In the genomic region with DNA sequence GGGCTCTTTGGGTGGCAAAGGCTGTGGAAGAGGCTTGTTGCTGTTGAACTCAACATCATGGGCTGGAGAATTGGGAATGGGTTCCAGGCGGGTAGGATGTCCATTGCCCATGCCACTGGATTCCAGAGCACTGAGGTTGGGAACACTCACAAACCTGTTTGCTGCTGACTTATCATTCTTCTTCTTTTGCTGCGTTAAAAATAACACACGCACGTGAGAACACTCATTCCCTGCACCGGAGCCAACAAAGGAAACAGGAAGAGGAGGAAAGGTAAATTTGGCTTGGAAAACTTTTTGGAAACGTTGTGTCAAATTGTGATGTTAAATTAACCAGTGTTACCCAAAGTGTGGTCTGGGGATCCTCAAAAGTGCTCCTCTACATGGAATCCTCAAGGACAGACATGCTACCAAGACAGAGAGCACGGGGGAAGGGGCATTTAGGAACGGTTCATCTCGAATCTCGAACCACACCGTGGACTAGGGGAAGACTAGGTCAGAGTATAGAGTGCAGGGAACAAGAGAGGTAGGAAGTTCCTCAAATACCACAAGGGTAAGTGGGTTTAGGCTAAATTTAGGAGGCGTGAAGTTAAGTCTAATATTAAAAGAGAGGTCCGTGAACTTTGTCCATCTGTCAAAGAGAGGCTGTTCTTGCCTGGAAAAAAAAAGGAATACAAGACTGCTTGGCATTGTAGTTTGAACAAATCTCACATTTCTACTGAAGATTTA, we compare ENCODE assay signal across 23 mouse cellular contexts. TPM values are rescaled to one million over a fixed set of nuclear protein-coding genes. Genes with fewer than 3 reads are reported as not detected.
DNase-seq lines count a peak whose midpoint lies in the region; ATAC-seq and TF ChIP-seq lines count a peak whose summit lies in the region.
"Had no signal": no experiment of that assay in that cellular context is flagged by ENCODE, and none has a peak within 500 bp of the region (broad histone marks: within the 10 kb centered on the region; RNA-seq: fewer than 3 reads in every experiment).

No protein-coding gene starts in this region.

- H3K4me1 ChIP-seq in kidney, embryonic 15.5 days, result no peaks in the 10 kb centered on the region
- H3K4me1 ChIP-seq in heart, embryonic 10.5 days, result peaks cover 3% of the 10 kb centered on the region; the same call in 1 of the 2 replicates
- 0 out of 2 replicates have a peak, but pooled peaks cover 2% of the 10 kb centered on the region for H3K4me1 ChIP-seq in heart, embryonic 16.5 days (ENCODE audit: control insufficient read depth, insufficient read depth, low read length)
- H3K4me1 ChIP-seq in stomach, postnatal 0 days (replicated peaks; ENCODE audit: control insufficient read depth, insufficient read depth), result no peaks in the 10 kb centered on the region
- H3K4me1 ChIP-seq: embryonic facial prominence, embryonic 12.5 days; forebrain, embryonic 13.5 days; hindbrain, embryonic 13.5 days; limb, embryonic 13.5 days; lung, embryonic 15.5 days; midbrain, embryonic 12.5 days; neural tube, embryonic 13.5 days had no signal

- no peaks in the 10 kb centered on the region for H3K9me3 ChIP-seq in kidney, embryonic 15.5 days (replicated peaks)
- no peaks in the 10 kb centered on the region for H3K9me3 ChIP-seq in heart, embryonic 10.5 days
- H3K9me3 ChIP-seq in heart, embryonic 16.5 days (replicated peaks; ENCODE audit: control insufficient read depth, low read length), result no peaks in the 10 kb centered on the region
- no peaks in the 10 kb centered on the region for H3K9me3 ChIP-seq in stomach, postnatal 0 days (ENCODE audit: control insufficient read depth, low read length)
- H3K9me3 ChIP-seq: embryonic facial prominence, embryonic 12.5 days; forebrain, embryonic 13.5 days; hindbrain, embryonic 13.5 days; limb, embryonic 13.5 days; liver, embryonic 13.5 days; lung, embryonic 15.5 days; midbrain, embryonic 12.5 days; neural tube, embryonic 13.5 days had no signal

- ATAC-seq in kidney, embryonic 15.5 days (replicated peaks; ENCODE audit: low FRiP score), result no peak
- ATAC-seq in heart, embryonic 16.5 days (replicated peaks; ENCODE audit: extremely low read depth, insufficient read depth, low FRiP score), result peak; percentile 61
- no peak for ATAC-seq in stomach, postnatal 0 days (ENCODE audit: low FRiP score, low TSS enrichment)
- ATAC-seq: forebrain, embryonic 13.5 days; inflammation-experienced regulatory T-cells, adult 6 months had no signal

- no peaks in the 10 kb centered on the region for H3K27me3 ChIP-seq in kidney, embryonic 15.5 days
- H3K27me3 ChIP-seq in heart, embryonic 10.5 days (ENCODE audit: insufficient read depth, poor library complexity, severe bottlenecking), result no peaks in the 10 kb centered on the region
- no peaks in the 10 kb centered on the region for H3K27me3 ChIP-seq in heart, embryonic 16.5 days (ENCODE audit: control insufficient read depth, insufficient read depth, low read length)
- no peaks in the 10 kb centered on the region for H3K27me3 ChIP-seq in stomach, postnatal 0 days (ENCODE audit: control insufficient read depth, insufficient read depth, low read length)
- H3K27me3 ChIP-seq: embryonic facial prominence, embryonic 12.5 days; forebrain, embryonic 13.5 days; hindbrain, embryonic 13.5 days; limb, embryonic 13.5 days; liver, embryonic 13.5 days; lung, embryonic 15.5 days; midbrain, embryonic 12.5 days; neural tube, embryonic 13.5 days had no signal

- no peak overlapping the region for H3K4me2 ChIP-seq in kidney, embryonic 15.5 days
- peak overlapping the region; percentile 57 for H3K4me2 ChIP-seq in heart, embryonic 16.5 days (ENCODE audit: low read depth, low read length)
- H3K4me2 ChIP-seq in stomach, postnatal 0 days (replicated peaks; ENCODE audit: low read depth), result no peak overlapping the region
- H3K4me2 ChIP-seq: embryonic facial prominence, embryonic 12.5 days; forebrain, embryonic 13.5 days; hindbrain, embryonic 13.5 days; limb, embryonic 13.5 days; liver, embryonic 13.5 days; lung, embryonic 15.5 days; midbrain, embryonic 12.5 days; neural tube, embryonic 13.5 days had no signal

- no peak overlapping the region for H3K27ac ChIP-seq in kidney, embryonic 15.5 days
- peak overlapping the region; percentile 65; the same call in 1 of the 2 replicates for H3K27ac ChIP-seq in heart, embryonic 10.5 days
- peak overlapping the region; percentile 88 for H3K27ac ChIP-seq in heart, embryonic 16.5 days (ENCODE audit: low read length)
- no peak overlapping the region for H3K27ac ChIP-seq in stomach, postnatal 0 days (replicated peaks)
- H3K27ac ChIP-seq: embryonic facial prominence, embryonic 12.5 days; forebrain, embryonic 13.5 days; hindbrain, embryonic 13.5 days; limb, embryonic 13.5 days; liver, embryonic 13.5 days; lung, embryonic 15.5 days; midbrain, embryonic 12.5 days; neural tube, embryonic 13.5 days had no signal

- no peak overlapping the region for H3K9ac ChIP-seq in kidney, embryonic 15.5 days
- peak overlapping the region; percentile 56 for H3K9ac ChIP-seq in heart, embryonic 16.5 days (ENCODE audit: low read length)
- no peak overlapping the region for H3K9ac ChIP-seq in stomach, postnatal 0 days (ENCODE audit: low read length)
- H3K9ac ChIP-seq: embryonic facial prominence, embryonic 12.5 days; forebrain, embryonic 13.5 days; hindbrain, embryonic 13.5 days; limb, embryonic 13.5 days; liver, embryonic 13.5 days; lung, embryonic 15.5 days; midbrain, embryonic 12.5 days; neural tube, embryonic 13.5 days had no signal

- 73% methylated on average over 13 of the region's 13 CpGs for WGBS in kidney, embryonic 15.5 days
- WGBS in heart, embryonic 10.5 days, result 49% methylated on average over 13 of the region's 13 CpGs
- 33% methylated on average over 13 of the region's 13 CpGs for WGBS in heart, embryonic 16.5 days
- WGBS in stomach, postnatal 0 days, result 77% methylated on average over 13 of the region's 13 CpGs

- DNase-seq in kidney, adult 9 months, result peak; percentile 78
- DNase-seq in heart, embryonic 10.5 days (ENCODE audit: low spot score), result no peak
- DNase-seq in kidney, postnatal 36 days, result peak; percentile 48 to 65
- DNase-seq in left cerebral cortex, adult 18-20 months (ENCODE audit: low spot score in 2 of 2), result no peak
- no peak for DNase-seq in gastrocnemius, postnatal 14 days
- no peak for DNase-seq in stomach, postnatal 0 days (ENCODE audit: low spot score)
- DNase-seq: adrenal gland, adult 2 months; cerebellum, adult 8-10 months; liver, embryonic 13.5 days; lung, postnatal 4 days; spleen, adult 18-20 months; thymus, adult 2 months had no signal

- H3K36me3 ChIP-seq in kidney, embryonic 15.5 days, result no peaks in the 10 kb centered on the region
- no peaks in the 10 kb centered on the region for H3K36me3 ChIP-seq in heart, embryonic 10.5 days
- H3K36me3 ChIP-seq in heart, embryonic 16.5 days (ENCODE audit: control insufficient read depth, insufficient read depth), result no peaks in the 10 kb centered on the region
- no peaks in the 10 kb centered on the region for H3K36me3 ChIP-seq in stomach, postnatal 0 days (ENCODE audit: control insufficient read depth, insufficient read depth, low read length)
- H3K36me3 ChIP-seq: embryonic facial prominence, embryonic 12.5 days; hindbrain, embryonic 13.5 days; limb, embryonic 13.5 days; liver, embryonic 13.5 days; lung, embryonic 15.5 days; midbrain, embryonic 12.5 days; neural tube, embryonic 13.5 days had no signal

- intact Hi-C loops in gastrocnemius, postnatal 14 days (cut with DNase I; ENCODE audit: low total_unique reads), result no loop called here

- no peak for TF ChIP-seq CTCF in stomach, postnatal 0 days (IDR thresholded peaks at IDR 0.05; ENCODE audit: low read depth)

- H3K4me3 ChIP-seq in kidney, embryonic 15.5 days (replicated peaks), result no peak overlapping the region
- 0 out of 2 replicates have a peak overlapping the region, but pooled peaks have one; percentile 31 for H3K4me3 ChIP-seq in heart, embryonic 10.5 days
- H3K4me3 ChIP-seq in heart, embryonic 16.5 days (ENCODE audit: low read length), result peak overlapping the region; percentile 38
- no peak overlapping the region for H3K4me3 ChIP-seq in stomach, postnatal 0 days (ENCODE audit: low read depth, low read length)
- H3K4me3 ChIP-seq: embryonic facial prominence, embryonic 12.5 days; erythroblast, embryonic 14.5 days; forebrain, embryonic 13.5 days; hindbrain, embryonic 13.5 days; limb, embryonic 13.5 days; liver, embryonic 13.5 days; lung, embryonic 15.5 days; midbrain, embryonic 12.5 days; neural tube, embryonic 13.5 days had no signal

- TF ChIP-seq EP300 in stomach, postnatal 0 days (optimal IDR thresholded peaks at IDR 0.05), result no peak

RNA-seq across cellular contexts. Expression of a gene that starts 5.2 kb away (rescaled TPM):
- polyA plus RNA-seq in kidney, embryonic 15.5 days (2015; fragmentation: Nextera tagmentation; extraction: Ambion mirVana), result 11.3 and 12.3 TPM in 2 replicates
- polyA plus RNA-seq in heart, embryonic 10.5 days (2016; fragmentation: Nextera tagmentation; extraction: Ambion mirVana), result 7.9 and 10.1 TPM in 2 replicates
- polyA plus RNA-seq in heart, embryonic 16.5 days (2015; fragmentation: Nextera tagmentation; extraction: Ambion mirVana), result 7.8 and 8.7 TPM in 2 replicates
- 1 to 10 TPM; 5.5 to 5.9 TPM for total RNA-seq in left cerebral cortex, adult 18-20 months (2021)
- 1 to 10 TPM; 2.0 to 2.2 TPM for total RNA-seq in gastrocnemius, postnatal 14 days (2021)
- polyA plus RNA-seq in stomach, postnatal 0 days (2015; fragmentation: Nextera tagmentation; extraction: Ambion mirVana), result 5.0 and 5.1 TPM in 2 replicates

RNA-seq across cellular contexts. Expression of a gene that starts 38.9 kb away (rescaled TPM):
- polyA plus RNA-seq in kidney, embryonic 15.5 days (2015; fragmentation: Nextera tagmentation; extraction: Ambion mirVana), result 109 and 127 TPM in 2 replicates
- polyA plus RNA-seq in heart, embryonic 10.5 days (2016; fragmentation: Nextera tagmentation; extraction: Ambion mirVana), result 89.9 and 110 TPM in 2 replicates
- polyA plus RNA-seq in heart, embryonic 16.5 days (2015; fragmentation: Nextera tagmentation; extraction: Ambion mirVana), result 61.7 and 65.5 TPM in 2 replicates
- 10 to 100 TPM; 24.3 to 26.0 TPM for total RNA-seq in left cerebral cortex, adult 18-20 months (2021)
- total RNA-seq in gastrocnemius, postnatal 14 days (2021), result 10 to 100 TPM; 18.6 to 21.2 TPM
- 69.2 and 70.3 TPM in 2 replicates for polyA plus RNA-seq in stomach, postnatal 0 days (2015; fragmentation: Nextera tagmentation; extraction: Ambion mirVana)

Comparison
In these comparisons a context has a peak if more than half of its experiments do, and no peak if none do; other contexts are left out.
1. DNase-seq: peak in kidney, adult 9 months (single experiment) and kidney, postnatal 36 days (2 of 2); none in heart, embryonic 10.5 days (single experiment), left cerebral cortex, adult 18-20 months (0 of 2), gastrocnemius, postnatal 14 days (single experiment) and stomach, postnatal 0 days (single experiment).
2. H3K27ac ChIP-seq: peak in heart, embryonic 10.5 days (single experiment) and heart, embryonic 16.5 days (single experiment); none in kidney, embryonic 15.5 days (single experiment) and stomach, postnatal 0 days (single experiment).
3. H3K4me3 ChIP-seq: peak in heart, embryonic 10.5 days (single experiment) and heart, embryonic 16.5 days (single experiment); none in kidney, embryonic 15.5 days (single experiment) and stomach, postnatal 0 days (single experiment).